8 mouse cellular contexts compared by ENCODE assay signal in genomic region chr11:78175771-78176401, GRCm38 (mm10). TPM values are rescaled to one million over a fixed set of nuclear protein-coding genes. Genes with fewer than 3 reads are reported as not detected.
DNase-seq lines count a peak whose midpoint lies in the region; ATAC-seq and TF ChIP-seq lines count a peak whose summit lies in the region.

No protein-coding gene starts in this region.

- H3K27me3 ChIP-seq in lung, embryonic 14.5 days (ENCODE audit: insufficient read depth, low read length), result no peaks in the 10 kb centered on the region
- H3K27me3 ChIP-seq in intestine, embryonic 14.5 days (replicated peaks; ENCODE audit: control insufficient read depth, insufficient read depth, low read length), result no peaks in the 10 kb centered on the region
- H3K27me3 ChIP-seq in neural tube, embryonic 12.5 days (replicated peaks), result no peaks in the 10 kb centered on the region

- peak; percentile 50 for DNase-seq in lung, embryonic 14.5 days
- no peak for DNase-seq in lung, adult 18-20 months
- no peak for DNase-seq in intestine, embryonic 14.5 days (ENCODE audit: low spot score)
- no peak for DNase-seq in right cerebral cortex, postnatal 4 days
- no peak for DNase-seq in layer of hippocampus, adult 8-10 months (ENCODE audit: low spot score in 2 of 2)
- no peak for DNase-seq in layer of hippocampus, adult 9-10 months (ENCODE audit: low spot score)

- H3K4me3 ChIP-seq in lung, embryonic 14.5 days (ENCODE audit: low read depth, low read length), result peak overlapping the region; percentile 59
- peak overlapping the region; percentile 58 for H3K4me3 ChIP-seq in intestine, embryonic 14.5 days (ENCODE audit: low read depth, low read length)
- H3K4me3 ChIP-seq in neural tube, embryonic 12.5 days, result peak overlapping the region; percentile 54

- peak overlapping the region; percentile 97 for H3K27ac ChIP-seq in lung, embryonic 14.5 days (ENCODE audit: low read depth)
- peak overlapping the region; percentile 94 for H3K27ac ChIP-seq in intestine, embryonic 14.5 days (ENCODE audit: low read depth)
- H3K27ac ChIP-seq in neural tube, embryonic 12.5 days, result no peak overlapping the region

- no peaks in the 10 kb centered on the region for H3K4me1 ChIP-seq in lung, embryonic 14.5 days (ENCODE audit: insufficient read depth)
- peaks cover 33% of the 10 kb centered on the region for H3K4me1 ChIP-seq in intestine, embryonic 14.5 days (replicated peaks; ENCODE audit: control insufficient read depth, insufficient read depth, low read length)
- H3K4me1 ChIP-seq in neural tube, embryonic 12.5 days, result peaks cover 43% of the 10 kb centered on the region

- peak overlapping the region; percentile 96 for H3K4me2 ChIP-seq in lung, embryonic 14.5 days
- peak overlapping the region; percentile 98 for H3K4me2 ChIP-seq in intestine, embryonic 14.5 days (ENCODE audit: low read length)
- peak overlapping the region; percentile 91 for H3K4me2 ChIP-seq in neural tube, embryonic 12.5 days (replicated peaks)

- no peaks in the 10 kb centered on the region for H3K9me3 ChIP-seq in lung, embryonic 14.5 days (ENCODE audit: low read depth, low read length)
- no peaks in the 10 kb centered on the region for H3K9me3 ChIP-seq in intestine, embryonic 14.5 days (ENCODE audit: control insufficient read depth, low read length)
- H3K9me3 ChIP-seq in neural tube, embryonic 12.5 days, result no peaks in the 10 kb centered on the region

- peak; percentile 37; the same call in 1 of the 2 replicates for ATAC-seq in lung, embryonic 14.5 days (ENCODE audit: insufficient read depth)
- ATAC-seq in common myeloid progenitor, adult 5-6 weeks (replicated peaks; ENCODE audit: low read depth, poor library complexity, severe bottlenecking), result peak; percentile 60; the same call in 1 of the 2 replicates
- no peak for ATAC-seq in intestine, embryonic 14.5 days (replicated peaks; ENCODE audit: low FRiP score, low TSS enrichment, low read depth)
- ATAC-seq in neural tube, embryonic 12.5 days (ENCODE audit: low FRiP score, low read depth), result no peak

- TF ChIP-seq CTCF in lung, embryonic 14.5 days (IDR thresholded peaks at IDR 0.05; ENCODE audit: low read depth), result peak; percentile 31

- H3K36me3 ChIP-seq in lung, embryonic 14.5 days (ENCODE audit: insufficient read depth), result peaks cover 16% of the 10 kb centered on the region
- H3K36me3 ChIP-seq in intestine, embryonic 14.5 days (ENCODE audit: control insufficient read depth, insufficient read depth, low read length), result peaks cover 20% of the 10 kb centered on the region
- H3K36me3 ChIP-seq in neural tube, embryonic 12.5 days, result peaks cover 15% of the 10 kb centered on the region

- H3K9ac ChIP-seq in lung, embryonic 14.5 days, result no peak overlapping the region
- peak overlapping the region; percentile 47 for H3K9ac ChIP-seq in intestine, embryonic 14.5 days (ENCODE audit: low read length)
- H3K9ac ChIP-seq in neural tube, embryonic 12.5 days, result peak overlapping the region; percentile 44

- 2% methylated on average over 9 of the region's 10 CpGs for whole genome bisulfite sequencing in lung, embryonic 14.5 days
- 3% methylated on average over 9 of the region's 10 CpGs for WGBS in intestine, embryonic 14.5 days
- 6% methylated on average over 9 of the region's 10 CpGs for WGBS in neural tube, embryonic 12.5 days

RNA-seq across cellular contexts. Expression of gene Nek8, which starts 0.6 kb away (rescaled TPM):
- polyA plus RNA-seq in lung, embryonic 14.5 days (2014; fragmentation: Nextera tagmentation; extraction: Ambion mirVana), result 15.3 and 17.2 TPM in 2 replicates
- total RNA-seq in common myeloid progenitor, adult 5-6 weeks (2017), result 7.1 and 8.2 TPM in 2 replicates
- polyA plus RNA-seq in intestine, embryonic 14.5 days (2014; fragmentation: Nextera tagmentation; extraction: Ambion mirVana), result 15.2 and 15.4 TPM in 2 replicates
- 10.2 and 11.1 TPM in 2 replicates for polyA plus RNA-seq in neural tube, embryonic 12.5 days (2016; fragmentation: Nextera tagmentation; extraction: Ambion mirVana)
- total RNA-seq in layer of hippocampus, adult 8-10 months (2022), result 1 to 10 TPM; 3.0 to 3.5 (median 3.3) TPM

RNA-seq across cellular contexts. Expression of gene Tlcd1, which starts 0.6 kb away (rescaled TPM):
- polyA plus RNA-seq in lung, embryonic 14.5 days (2014; fragmentation: Nextera tagmentation; extraction: Ambion mirVana), result 19.2 and 21.6 TPM in 2 replicates
- total RNA-seq in common myeloid progenitor, adult 5-6 weeks (2017), result 7.9 and 8.1 TPM in 2 replicates
- polyA plus RNA-seq in intestine, embryonic 14.5 days (2014; fragmentation: Nextera tagmentation; extraction: Ambion mirVana), result 37.5 and 38.8 TPM in 2 replicates
- polyA plus RNA-seq in neural tube, embryonic 12.5 days (2016; fragmentation: Nextera tagmentation; extraction: Ambion mirVana), result 8.2 and 10.5 TPM in 2 replicates
- 10 to 100 TPM; 16.6 to 24.8 (median 23.8) TPM for total RNA-seq in layer of hippocampus, adult 8-10 months (2022)

RNA-seq across cellular contexts. Expression of gene Rpl23a, which starts 7.5 kb away (rescaled TPM):
- 1,638 and 1,710 TPM in 2 replicates for polyA plus RNA-seq in lung, embryonic 14.5 days (2014; fragmentation: Nextera tagmentation; extraction: Ambion mirVana)
- 3,236 and 3,976 TPM in 2 replicates for total RNA-seq in common myeloid progenitor, adult 5-6 weeks (2017)
- 1,790 and 1,870 TPM in 2 replicates for polyA plus RNA-seq in intestine, embryonic 14.5 days (2014; fragmentation: Nextera tagmentation; extraction: Ambion mirVana)
- 895 and 982 TPM in 2 replicates for polyA plus RNA-seq in neural tube, embryonic 12.5 days (2016; fragmentation: Nextera tagmentation; extraction: Ambion mirVana)
- 100 to 1,000 TPM; 606 to 878 (median 722) TPM for total RNA-seq in layer of hippocampus, adult 8-10 months (2022)

RNA-seq across cellular contexts. Expression of gene Traf4, which starts 10.5 kb away (rescaled TPM):
- 73.8 and 75.6 TPM in 2 replicates for polyA plus RNA-seq in lung, embryonic 14.5 days (2014; fragmentation: Nextera tagmentation; extraction: Ambion mirVana)
- 6.9 and 10.2 TPM in 2 replicates for total RNA-seq in common myeloid progenitor, adult 5-6 weeks (2017)
- 61.7 and 65.3 TPM in 2 replicates for polyA plus RNA-seq in intestine, embryonic 14.5 days (2014; fragmentation: Nextera tagmentation; extraction: Ambion mirVana)
- 153 and 174 TPM in 2 replicates for polyA plus RNA-seq in neural tube, embryonic 12.5 days (2016; fragmentation: Nextera tagmentation; extraction: Ambion mirVana)
- total RNA-seq in layer of hippocampus, adult 8-10 months (2022), result 10 to 100 TPM in 3 of 4 experiments, 1 to 10 TPM in 1; 9.2 to 11.1 (median 10.4) TPM

RNA-seq across cellular contexts. Expression of gene Rab34, which starts 12.3 kb away (rescaled TPM):
- 140 TPM in 2 replicates for polyA plus RNA-seq in lung, embryonic 14.5 days (2014; fragmentation: Nextera tagmentation; extraction: Ambion mirVana)
- 2.0 and 2.8 TPM in 2 replicates for total RNA-seq in common myeloid progenitor, adult 5-6 weeks (2017)
- polyA plus RNA-seq in intestine, embryonic 14.5 days (2014; fragmentation: Nextera tagmentation; extraction: Ambion mirVana), result 121 and 141 TPM in 2 replicates
- 71.0 and 76.5 TPM in 2 replicates for polyA plus RNA-seq in neural tube, embryonic 12.5 days (2016; fragmentation: Nextera tagmentation; extraction: Ambion mirVana)
- 10 to 100 TPM; 28.2 to 39.4 (median 36.4) TPM for total RNA-seq in layer of hippocampus, adult 8-10 months (2022)

Comparison
In these comparisons a context has a peak if more than half of its experiments do, and no peak if none do; other contexts are left out.
1. ATAC-seq: peak in lung, embryonic 14.5 days (single experiment) and common myeloid progenitor, adult 5-6 weeks (single experiment); none in intestine, embryonic 14.5 days (single experiment) and neural tube, embryonic 12.5 days (single experiment).
2. Peak in every context shown above with its lines, with median percentiles within 50 percentile points of each other: H3K4me2 ChIP-seq and H3K4me3 ChIP-seq.